Mouse (Mus musculus) neural tube, embryonic 14.5 days (tissue): Measurements from ENCODE around the gene Dtnb. TPM values are rescaled to one million over a fixed set of nuclear protein-coding genes. Genes with fewer than 3 reads are reported as not detected.

ENCODE experiments used
- ATAC-seq: fragments of 200-750 bp; cut with Nextera tagmentation; 2 replicates; pipeline ENCODE4 v1.8.0; 2017; ENCODE audit warnings: low read depth, mild to moderate bottlenecking, moderate TSS enrichment, moderate library complexity
- H3K27ac ChIP-seq: fragments of 300-500 bp; sonication (generic); 2 replicates; pipeline ENCODE4 v1.5.1; 2014; ENCODE audit warnings: low read depth, mild to moderate bottlenecking, control low read depth, low read length, moderate library complexity, mixed read lengths
- H3K27me3 ChIP-seq: fragments of 300-500 bp; sonication (generic); 2 replicates; pipeline ENCODE4 v1.6.1; 2014; ENCODE audit warnings: low read length; ENCODE audit not compliant: control insufficient read depth, insufficient read depth
- H3K36me3 ChIP-seq: fragments of 300-500 bp; sonication (generic); 2 replicates; pipeline ENCODE4 v1.6.1; 2014; ENCODE audit warnings: low read length, mixed read lengths; ENCODE audit not compliant: control insufficient read depth, insufficient read depth
- H3K4me1 ChIP-seq: fragments of 300-500 bp; sonication (generic); 2 replicates; pipeline ENCODE4 v1.6.1; 2014; ENCODE audit warnings: low read length; ENCODE audit not compliant: control insufficient read depth, insufficient read depth
- H3K4me2 ChIP-seq: fragments of 300-500 bp; sonication (generic); 2 replicates; pipeline ENCODE4 v1.6.1; 2014; ENCODE audit warnings: mild to moderate bottlenecking, low read depth, low read length, control low read depth
- H3K4me3 ChIP-seq: fragments of 300-500 bp; sonication (generic); 2 replicates; pipeline ENCODE4 v1.5.1; 2014; ENCODE audit warnings: low read depth, low read length, control low read depth, mixed read lengths
- H3K9ac ChIP-seq: fragments of 300-500 bp; sonication (generic); replicated peaks from 2 replicates; pipeline ENCODE4 v1.6.1; 2014; ENCODE audit warnings: low read depth, mild to moderate bottlenecking, control low read depth, low read length, mixed read lengths
- H3K9me3 ChIP-seq: fragments of 300-500 bp; sonication (generic); 2 replicates; pipeline ENCODE4 v1.6.1; 2016; ENCODE audit warnings: low read length; ENCODE audit not compliant: control insufficient read depth
- WGBS: fragments of 180-500 bp; shearing (Covaris S2); extraction: QIAGEN DNeasy Blood & Tissue Kit; methylation state at CpG from one replicate; pipeline ENCODE4 v1.1.7; 2014; 5-methylcytosine and 5-hydroxymethylcytosine counted together
- polyA plus RNA-seq: library from polyadenylated mRNA; unstranded; fragments of >200 nt; fragmentation: Nextera tagmentation; extraction: Ambion mirVana; gene quantifications from 2 replicates; pipeline ENCODE4 v1.2.1, GENCODE M21; 2014

Gene Dtnb
- polyA plus RNA-seq, 1 experiment from 2014 or later: 72.6 TPM

DNA sequence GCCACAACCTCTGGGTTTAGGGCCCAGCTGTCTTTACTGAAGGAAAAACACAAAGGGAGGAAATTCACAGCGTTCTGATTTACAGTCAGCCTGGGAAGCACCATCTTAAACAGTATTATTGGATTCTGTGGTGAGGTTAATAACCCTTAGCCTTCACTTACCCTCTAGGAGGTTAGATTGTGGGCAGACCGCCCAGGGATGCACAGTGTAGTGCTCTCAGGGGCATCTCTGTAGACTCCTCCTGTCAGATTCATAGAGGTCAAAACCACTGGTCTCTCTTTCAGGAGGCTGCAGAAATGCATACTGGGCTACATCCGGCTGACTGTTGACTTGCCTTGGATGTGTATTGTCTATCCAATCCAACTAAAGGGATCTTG, 168.5 kb downstream of the Dtnb start:
- no peak overlapping the region for H3K4me2 ChIP-seq
- 53% methylated on average over 3 of the region's 3 CpGs for WGBS
- no peaks in the 10 kb centered on the region for H3K9me3 ChIP-seq
- peak; percentile 69; the same call in 1 of the 2 replicates for ATAC-seq
- no peaks in the 10 kb centered on the region for H3K4me1 ChIP-seq
- H3K9ac ChIP-seq: no peak overlapping the region
- no peaks in the 10 kb centered on the region for H3K36me3 ChIP-seq
- H3K27me3 ChIP-seq: no peaks in the 10 kb centered on the region
- 0 out of 2 replicates have a peak overlapping the region, but pooled peaks have one; percentile 22 for H3K27ac ChIP-seq
- H3K4me3 ChIP-seq: no peak overlapping the region

GRCm38 (mm10) chr12:3745432-3746105, 173.4 kb downstream of the Dtnb start:
- ATAC-seq: no peak
- WGBS: 78% methylated on average over 7 of the region's 7 CpGs
- H3K4me3 ChIP-seq: no peak overlapping the region
- H3K36me3 ChIP-seq: no peaks in the 10 kb centered on the region
- H3K9me3 ChIP-seq: no peaks in the 10 kb centered on the region
- no peak overlapping the region for H3K9ac ChIP-seq
- no peaks in the 10 kb centered on the region for H3K4me1 ChIP-seq
- no peak overlapping the region for H3K4me2 ChIP-seq
- no peaks in the 10 kb centered on the region for H3K27me3 ChIP-seq
- no peak overlapping the region for H3K27ac ChIP-seq

- H3K27ac ChIP-seq: no peak overlapping the region
- H3K27me3 ChIP-seq: no peaks in the 10 kb centered on the region
- H3K4me3 ChIP-seq: no peak overlapping the region
- no peak overlapping the region for H3K4me2 ChIP-seq
- no peak for ATAC-seq
- H3K9ac ChIP-seq: no peak overlapping the region
- no peaks in the 10 kb centered on the region for H3K4me1 ChIP-seq
- no peaks in the 10 kb centered on the region for H3K36me3 ChIP-seq
- H3K9me3 ChIP-seq: no peaks in the 10 kb centered on the region
- 93% methylated on average over 3 of the region's 3 CpGs for WGBS
Measured at GRCm38 (mm10) chr12:3746369-3746768, 174.2 kb downstream of the Dtnb start.

GRCm38 (mm10) chr12:3747583-3747982, 175.4 kb downstream of the Dtnb start:
- Histone ChIP-seq H3K4me3 (no peak overlapping the region), H3K9ac (no peak overlapping the region), H3K4me1 (no peaks in the 10 kb centered on the region), H3K27me3 (no peaks in the 10 kb centered on the region), H3K4me2 (no peak overlapping the region), H3K27ac (no peak overlapping the region), H3K9me3 (no peaks in the 10 kb centered on the region), H3K36me3 (no peaks in the 10 kb centered on the region)
- 89% methylated on average over 4 of the region's 4 CpGs for WGBS
- ATAC-seq: no peak

GRCm38 (mm10) chr12:3755522-3755921, 183.3 kb downstream of the Dtnb start:
- no peak for ATAC-seq

DNA sequence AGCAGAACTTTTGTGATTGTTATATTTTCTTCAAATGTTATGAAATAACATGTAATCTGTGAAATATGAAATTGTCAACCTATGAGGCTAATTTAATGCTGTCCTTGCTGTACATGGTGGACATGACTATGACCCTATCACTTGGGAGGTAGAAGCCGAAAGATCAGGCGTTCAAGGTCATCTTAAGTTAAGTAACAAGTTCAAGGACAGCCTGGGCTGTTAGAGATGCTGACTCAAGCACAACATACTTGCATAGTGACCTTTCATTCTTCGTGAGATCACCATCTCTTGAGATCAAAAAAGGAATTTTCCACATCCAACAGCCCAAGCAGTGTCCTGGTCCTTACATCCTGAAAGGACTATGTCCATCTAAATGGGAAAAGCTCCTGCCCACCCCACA, 184.0 kb downstream of the Dtnb start:
- no peak for ATAC-seq
- H3K36me3 ChIP-seq: no peaks in the 10 kb centered on the region

More at GRCm38 (mm10) chr12:3755522-3755921, 183.3 kb downstream of the Dtnb start:
- Histone ChIP-seq H3K27me3 (no peaks in the 10 kb centered on the region), H3K4me2 (no peak overlapping the region), H3K4me3 (no peak overlapping the region), H3K9ac (no peak overlapping the region), H3K4me1 (no peaks in the 10 kb centered on the region), H3K36me3 (no peaks in the 10 kb centered on the region), H3K27ac (no peak overlapping the region), H3K9me3 (no peaks in the 10 kb centered on the region)
- 78% methylated on average over 6 of the region's 6 CpGs for WGBS

GRCm38 (mm10) chr12:3758127-3758526, 185.9 kb downstream of the Dtnb start:
- H3K4me1 ChIP-seq: no peaks in the 10 kb centered on the region
- no peak for ATAC-seq
- H3K4me3 ChIP-seq: no peak overlapping the region
- H3K36me3 ChIP-seq: no peaks in the 10 kb centered on the region
- H3K27me3 ChIP-seq: no peaks in the 10 kb centered on the region
- no peak overlapping the region for H3K27ac ChIP-seq
- no peak overlapping the region for H3K9ac ChIP-seq
- WGBS: 87% methylated on average over 3 of the region's 3 CpGs
- H3K9me3 ChIP-seq: no peaks in the 10 kb centered on the region
- no peak overlapping the region for H3K4me2 ChIP-seq

More for the DNA sequence above, 184.0 kb downstream of the Dtnb start:
- no peak overlapping the region for H3K27ac ChIP-seq
- H3K4me1 ChIP-seq: no peaks in the 10 kb centered on the region
- 97% methylated on average over 3 of the region's 3 CpGs for WGBS
- no peaks in the 10 kb centered on the region for H3K27me3 ChIP-seq
- H3K9me3 ChIP-seq: no peaks in the 10 kb centered on the region
- no peak overlapping the region for H3K4me3 ChIP-seq
- H3K4me2 ChIP-seq: no peak overlapping the region
- no peak overlapping the region for H3K9ac ChIP-seq

- no peak for ATAC-seq
- H3K4me1 ChIP-seq: no peaks in the 10 kb centered on the region
- no peaks in the 10 kb centered on the region for H3K36me3 ChIP-seq
- no peaks in the 10 kb centered on the region for H3K27me3 ChIP-seq
- H3K4me2 ChIP-seq: no peak overlapping the region
- H3K27ac ChIP-seq: no peak overlapping the region
- H3K4me3 ChIP-seq: no peak overlapping the region
- no peak overlapping the region for H3K9ac ChIP-seq
- H3K9me3 ChIP-seq: no peaks in the 10 kb centered on the region
- whole genome bisulfite sequencing: 60% methylated on average over 4 of the region's 4 CpGs
Measured at GRCm38 (mm10) chr12:3759419-3759818, 187.2 kb downstream of the Dtnb start.

- H3K4me2 ChIP-seq: no peak overlapping the region
- H3K27ac ChIP-seq: peak overlapping the region; percentile 10; the same call in 1 of the 2 replicates
- no peaks in the 10 kb centered on the region for H3K9me3 ChIP-seq
- H3K9ac ChIP-seq: no peak overlapping the region
- no peak overlapping the region for H3K4me3 ChIP-seq
- H3K36me3 ChIP-seq: no peaks in the 10 kb centered on the region
- no peaks in the 10 kb centered on the region for H3K27me3 ChIP-seq
- H3K4me1 ChIP-seq: no peaks in the 10 kb centered on the region
- 58% methylated on average over 4 of the region's 4 CpGs for WGBS
- peak; percentile 84 for ATAC-seq
Measured at GRCm38 (mm10) chr12:3760876-3761590, 188.9 kb downstream of the Dtnb start.
